Mouse (Mus musculus) monocyte, adult 2 months (primary cell): ENCODE results near the gene Cacna1c.

Experiments used
- DNase-seq, 2 experiments: peaks; one replicate each; pipeline ENCODE4 v3.0.0; 2022; ENCODE audit warnings: low spot score in 2 of 2, low read depth in 1 of 2

Gene Cacna1c

GRCm38 (mm10) chr6:118865777-118866380, 330.3 kb downstream of the Cacna1c start:
- no peak for DNase-seq

- no peak for DNase-seq
Observed at GRCm38 (mm10) chr6:118864696-118865620, 331.3 kb downstream of the Cacna1c start.

GRCm38 (mm10) chr6:118862727-118863126, 333.5 kb downstream of the Cacna1c start:
- DNase-seq = no peak

GRCm38 (mm10) chr6:118862091-118862490, 334.1 kb downstream of the Cacna1c start:
- no peak for DNase-seq

GRCm38 (mm10) chr6:118858431-118858830, 337.8 kb downstream of the Cacna1c start:
- DNase-seq = no peak

- no peak for DNase-seq
Observed at GRCm38 (mm10) chr6:118852131-118852530, 344.1 kb downstream of the Cacna1c start.

- no peak for DNase-seq
Observed at GRCm38 (mm10) chr6:118851086-118851485, 345.1 kb downstream of the Cacna1c start.

- no peak for DNase-seq
Observed at GRCm38 (mm10) chr6:118848640-118849039, 347.6 kb downstream of the Cacna1c start.

GRCm38 (mm10) chr6:118847751-118848150, 348.5 kb downstream of the Cacna1c start:
- DNase-seq = no peak

GRCm38 (mm10) chr6:118845829-118846228, 350.4 kb downstream of the Cacna1c start:
- no peak for DNase-seq

GRCm38 (mm10) chr6:118845180-118845579, 351.0 kb downstream of the Cacna1c start:
- DNase-seq = no peak

GRCm38 (mm10) chr6:118843566-118843965, 352.7 kb downstream of the Cacna1c start:
- DNase-seq = no peak

GRCm38 (mm10) chr6:118841892-118842291, 354.3 kb downstream of the Cacna1c start:
- no peak for DNase-seq

- DNase-seq = no peak
Observed at GRCm38 (mm10) chr6:118838919-118839915, 357.0 kb downstream of the Cacna1c start.

GRCm38 (mm10) chr6:118836693-118837092, 359.5 kb downstream of the Cacna1c start:
- DNase-seq = no peak

- no peak for DNase-seq
Observed at GRCm38 (mm10) chr6:118834046-118834445, 362.2 kb downstream of the Cacna1c start.

GRCm38 (mm10) chr6:118833049-118833448, 363.2 kb downstream of the Cacna1c start:
- no peak for DNase-seq

GRCm38 (mm10) chr6:118832616-118833015, 363.6 kb downstream of the Cacna1c start:
- no peak for DNase-seq

GRCm38 (mm10) chr6:118830851-118831250, 365.4 kb downstream of the Cacna1c start:
- no peak for DNase-seq

GRCm38 (mm10) chr6:118828187-118828586, 368.0 kb downstream of the Cacna1c start:
- no peak for DNase-seq

- no peak for DNase-seq
Observed at GRCm38 (mm10) chr6:118827560-118827959, 368.7 kb downstream of the Cacna1c start.
